Mouse (Mus musculus) embryonic fibroblast, embryonic 13.5 days (primary cell): ENCODE data around the gene Jarid2.

Experiments
- CTCF ChIP-seq: IDR thresholded peaks from 2 replicates; pipeline ENCODE4 v1.5.1; 2011; ENCODE audit warnings: mild to moderate bottlenecking, control low read depth, low read length, moderate library complexity, borderline replicate concordance; ENCODE audit not compliant: insufficient read depth
- POLR2A ChIP-seq: IDR thresholded peaks from 2 replicates; pipeline ENCODE4 v1.6.1; 2011; ENCODE audit warnings: low read depth, mild to moderate bottlenecking, control low read depth, low read length, moderate library complexity

GRCm38 (mm10) chr13:44705743-44706044 lies 23.6 kb upstream of the Jarid2 start:
- TF ChIP-seq POLR2A (no peak), CTCF (no peak)
